Mouse (Mus musculus) gastrocnemius, adult 2 months (tissue): Measurements from ENCODE around the gene F3. TPM values are rescaled to one million over a fixed set of nuclear protein-coding genes. Genes with fewer than 3 reads are reported as not detected.

Experiments used
- DNase-seq: peaks from one replicate; pipeline ENCODE4 v3.0.0; 2022
- H3K27ac ChIP-seq: fragments of 200-600 bp; 2 replicates; pipeline ENCODE4 v1.8.1; 2022; ENCODE audit warnings: mild to moderate bottlenecking
- H3K4me3 ChIP-seq: fragments of 200-600 bp; 2 replicates; pipeline ENCODE4 v1.8.1; 2022; ENCODE audit warnings: mild to moderate bottlenecking, moderate library complexity
- CTCF ChIP-seq: fragments of 200-600 bp; IDR thresholded peaks from 2 replicates; pipeline ENCODE4 v1.8.1; 2022; ENCODE audit warnings: antibody characterized with exemption, mild to moderate bottlenecking, moderate library complexity
- intact Hi-C: fragments of 180-260 bp; cut with DNase I; formaldehyde crosslinking; loops from one replicate; pipeline ENCODE4 v1.15.1; 2025
- total RNA-seq, 2 experiments: library from RNA; stranded (reverse); gene quantifications; 2 replicates each; pipeline ENCODE4 v1.2.3; 2021

Gene F3
- total RNA-seq, 2 experiments from 2014 or later, result 5.7 to 6.1 TPM

DNA sequence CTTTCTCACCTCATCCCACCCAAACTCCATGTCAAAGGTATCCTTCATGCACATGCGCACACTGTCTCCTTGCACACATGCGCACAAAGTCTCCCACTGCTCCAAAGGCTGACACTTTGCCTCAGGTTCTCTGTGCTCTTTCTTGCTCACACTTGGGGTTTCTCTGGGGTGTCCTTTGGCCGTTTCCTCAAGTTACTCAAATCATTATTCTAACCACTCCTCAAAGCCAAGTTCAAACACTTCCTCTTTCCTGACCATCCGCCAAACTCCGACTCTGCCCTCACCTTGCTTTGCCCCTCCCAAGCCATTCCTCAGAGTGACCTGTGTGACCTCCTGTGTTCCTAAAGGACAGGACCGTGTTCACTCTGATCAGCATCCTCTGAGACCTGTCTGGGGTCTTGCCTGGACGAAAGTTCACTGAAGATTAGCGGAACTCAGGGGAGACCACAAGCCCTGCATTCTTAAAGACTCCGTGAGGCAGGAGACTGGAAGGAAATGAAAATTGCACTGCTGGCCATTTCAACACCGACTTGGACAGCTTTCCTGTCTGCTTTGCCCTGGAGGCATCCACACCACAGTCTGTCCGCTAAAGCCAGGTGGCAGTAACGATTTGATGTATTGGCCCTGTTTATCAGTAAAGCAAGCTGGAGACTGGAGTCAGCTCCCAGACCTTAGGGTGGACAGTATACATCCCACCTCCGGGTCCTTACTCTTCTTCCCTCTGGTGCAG, 30.2 kb upstream of the F3 start:
- intact Hi-C loops, result no loop called here
- TF ChIP-seq CTCF, result no peak
- H3K4me3 ChIP-seq, result no peak overlapping the region
- H3K27ac ChIP-seq, result no peak overlapping the region
- DNase-seq, result no peak

DNA sequence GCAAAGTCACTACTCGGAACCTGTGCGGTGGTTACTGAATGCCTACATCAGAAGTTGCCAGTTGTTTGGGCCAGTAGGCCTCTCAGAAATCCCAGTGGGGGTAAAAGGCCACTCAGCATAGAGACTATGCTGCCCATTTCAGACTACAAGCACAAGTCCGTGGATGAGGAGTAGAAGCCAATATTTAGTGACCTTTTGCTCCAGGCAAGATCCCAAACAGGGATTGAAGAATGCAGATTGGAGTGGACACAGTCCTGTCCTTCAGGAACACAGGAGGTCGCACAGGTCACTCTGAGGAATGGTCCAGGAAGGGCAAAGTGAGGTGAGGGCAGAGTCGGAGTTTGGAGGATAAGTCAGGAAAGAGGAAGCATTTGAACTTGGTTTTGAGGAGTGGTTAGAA, 29.6 kb upstream of the F3 start:
- intact Hi-C loops, result no loop called here
- no peak for DNase-seq
- Histone ChIP-seq H3K27ac (no peak overlapping the region), H3K4me3 (no peak overlapping the region)
- no peak for TF ChIP-seq CTCF

GRCm38 (mm10) chr3:121697169-121697568, 26.2 kb upstream of the F3 start:
- peak overlapping the region; percentile 8; the same call in 1 of the 2 replicates for H3K27ac ChIP-seq
- peak; percentile 66 for DNase-seq
- no peak overlapping the region for H3K4me3 ChIP-seq
- no peak for TF ChIP-seq CTCF
- intact Hi-C loops, result no loop called here

- Histone ChIP-seq H3K4me3 (no peak overlapping the region), H3K27ac (peak overlapping the region; percentile 12; the same call in 1 of the 2 replicates)
- intact Hi-C loops, result no loop called here
- no peak for TF ChIP-seq CTCF
- DNase-seq, result no peak
Measured at GRCm38 (mm10) chr3:121699401-121699800, 23.9 kb upstream of the F3 start.

GRCm38 (mm10) chr3:121699849-121700248, 23.5 kb upstream of the F3 start:
- Histone ChIP-seq H3K4me3 (no peak overlapping the region), H3K27ac (no peak overlapping the region; the same call in 1 of the 2 replicates)
- intact Hi-C loops, result no loop called here
- DNase-seq, result no peak
- TF ChIP-seq CTCF, result no peak

- H3K27ac ChIP-seq, result peak overlapping the region; percentile 46; the same call in 1 of the 2 replicates
- DNase-seq, result no peak
- intact Hi-C loops, result no loop called here
- no peak for TF ChIP-seq CTCF
- H3K4me3 ChIP-seq, result no peak overlapping the region
Measured at GRCm38 (mm10) chr3:121700364-121700952, 22.9 kb upstream of the F3 start.

DNA sequence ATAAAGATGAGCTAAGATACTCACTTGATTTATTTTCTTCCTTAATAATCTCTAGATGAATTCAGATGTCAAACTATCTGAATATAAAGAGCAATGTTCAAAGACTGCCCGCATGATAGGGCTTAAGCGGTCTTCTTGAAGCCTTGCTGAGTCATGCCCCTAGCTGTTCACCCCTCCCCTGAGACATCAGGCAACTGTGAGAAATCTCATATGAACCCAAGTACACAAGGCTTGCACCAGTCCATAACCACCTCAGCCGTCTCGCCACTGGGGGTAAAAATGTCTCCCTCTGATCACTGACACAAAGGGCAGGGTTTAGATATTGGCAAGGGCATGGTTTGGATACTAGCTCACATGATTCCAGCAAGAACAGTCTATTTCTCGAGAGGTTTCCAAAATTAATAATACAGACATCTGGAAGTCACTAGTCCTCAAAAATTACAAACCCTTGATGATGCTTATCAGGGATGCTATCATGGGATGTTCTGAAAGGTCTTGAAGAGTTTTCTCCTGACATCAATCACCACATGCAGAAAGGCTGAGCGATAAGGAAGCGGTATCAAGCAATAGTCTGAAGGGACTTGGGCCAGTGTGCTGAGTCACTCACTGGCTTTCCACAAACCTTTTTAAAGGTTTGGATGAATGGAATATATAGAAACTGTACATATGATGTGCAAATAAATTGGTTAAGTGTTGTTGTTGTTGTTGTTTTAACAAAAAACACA, 20.0 kb upstream of the F3 start:
- intact Hi-C loops, result no loop called here
- DNase-seq, result no peak
- Histone ChIP-seq H3K4me3 (no peak overlapping the region), H3K27ac (no peak overlapping the region)
- no peak for TF ChIP-seq CTCF

- no peak for TF ChIP-seq CTCF
- Histone ChIP-seq H3K27ac (no peak overlapping the region), H3K4me3 (no peak overlapping the region)
- intact Hi-C loops, result no loop called here
- DNase-seq, result no peak
Measured at GRCm38 (mm10) chr3:121703880-121704243, 19.5 kb upstream of the F3 start.

DNA sequence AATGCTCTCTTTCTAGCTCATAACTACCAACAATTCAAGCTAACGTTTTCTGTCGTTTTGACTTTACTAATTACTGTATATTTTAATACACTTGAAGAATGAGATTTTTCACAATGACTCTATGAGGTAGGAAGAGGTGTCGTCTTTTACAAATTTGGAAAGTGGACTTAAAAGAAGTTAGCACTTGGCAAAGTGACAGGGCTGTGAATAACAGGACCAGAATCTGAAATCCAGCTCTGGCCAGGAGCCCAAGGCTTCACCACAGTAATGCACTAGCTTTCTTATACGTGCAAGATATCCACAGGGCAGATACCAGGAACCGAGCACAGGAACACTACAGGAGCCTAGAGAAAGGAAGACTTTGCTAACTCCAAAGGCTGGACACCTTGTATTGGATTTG, 17.2 kb upstream of the F3 start:
- peak overlapping the region; percentile 8; the same call in 1 of the 2 replicates for H3K27ac ChIP-seq
- TF ChIP-seq CTCF, result no peak
- intact Hi-C loops, result no loop called here
- DNase-seq, result no peak
- no peak overlapping the region for H3K4me3 ChIP-seq

DNA sequence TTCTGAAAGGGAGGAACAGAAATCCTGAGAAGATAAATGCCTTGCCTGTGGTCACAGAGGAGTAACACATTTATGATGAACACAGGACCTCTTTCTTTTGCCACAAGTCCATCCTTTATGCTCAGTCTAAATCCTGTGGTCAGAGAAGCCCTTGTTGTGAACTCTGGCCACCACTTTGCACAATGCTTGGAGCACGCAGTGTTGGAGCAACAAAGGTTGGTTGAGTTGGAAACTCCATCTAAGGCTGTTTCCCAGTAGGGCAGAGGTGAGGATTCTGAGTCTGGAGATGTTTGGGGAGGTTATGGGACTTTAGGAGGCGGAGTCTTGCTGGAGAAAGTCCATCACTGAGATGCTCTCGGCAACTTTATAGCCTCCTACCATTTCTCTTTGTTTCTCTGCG, 16.2 kb upstream of the F3 start:
- intact Hi-C loops, result no loop called here
- Histone ChIP-seq H3K4me3 (no peak overlapping the region), H3K27ac (no peak overlapping the region)
- DNase-seq, result no peak
- no peak for TF ChIP-seq CTCF

- 0 out of 2 replicates have a peak overlapping the region, but pooled peaks have one; percentile 5 for H3K27ac ChIP-seq
- no peak for TF ChIP-seq CTCF
- no peak for DNase-seq
- intact Hi-C loops, result no loop called here
- H3K4me3 ChIP-seq, result no peak overlapping the region
Measured at GRCm38 (mm10) chr3:121710894-121711531, 12.3 kb upstream of the F3 start.

DNA sequence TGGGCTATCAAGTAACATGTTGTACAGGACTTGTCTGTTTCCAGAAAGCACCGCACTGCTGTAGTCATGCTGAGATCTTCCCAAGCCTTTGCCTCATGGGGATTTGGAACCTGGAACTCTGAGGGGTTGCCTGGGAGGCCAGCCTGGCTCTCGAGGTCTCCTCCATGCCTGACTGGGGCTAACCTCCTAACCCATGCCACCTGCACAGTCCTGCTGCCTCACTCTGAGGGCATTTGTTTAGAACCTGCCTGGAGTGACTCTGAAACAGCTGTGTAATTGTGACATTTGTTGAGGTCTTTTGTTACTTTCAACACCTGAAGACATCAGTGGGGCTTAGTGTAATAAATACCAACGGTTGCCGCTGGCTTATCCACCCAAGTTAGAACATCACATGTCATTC, 11.1 kb upstream of the F3 start:
- no peak for DNase-seq
- H3K4me3 ChIP-seq, result no peak overlapping the region
- intact Hi-C loops, result no loop called here
- TF ChIP-seq CTCF, result no peak
- no peak overlapping the region for H3K27ac ChIP-seq
